Mouse (Mus musculus): ENCODE measurements around the gene Csrnp1. TPM values are rescaled to one million over a fixed set of nuclear protein-coding genes. Genes with fewer than 3 reads are reported as not detected.
A peak's percentile ranks its signal among the peaks of the same experiment; 100 is the strongest.

The Csrnp1 gene
- polyA plus RNA-seq, 2 experiments = 0.38 to 2.2 TPM

- Histone ChIP-seq H3K36me3 (replicated peaks; ENCODE audit: control insufficient read depth, insufficient read depth, low read depth) (no peaks in the 10 kb centered on the region), H3K27ac (no peak overlapping the region), H3K9me3 (ENCODE audit: control insufficient read depth, low read length) (no peaks in the 10 kb centered on the region), H3K4me3 (ENCODE audit: insufficient read depth in 1 of 2, low read depth in 2 of 2, low read length in 2 of 2) (no peak overlapping the region), H3K4me1 (replicated peaks; ENCODE audit: control insufficient read depth in 2 of 2, insufficient read depth in 2 of 2, low read length in 1 of 2) (peaks cover 0 to 3% of the 10 kb centered on the region in 2 experiments; a peak in 2 of 4 replicates), H3K4me2 (ENCODE audit: low read depth) (no peak overlapping the region), H3K27me3 (ENCODE audit: control insufficient read depth, insufficient read depth, low read length) (no peaks in the 10 kb centered on the region), H3K9ac (replicated peaks) (no peak overlapping the region)
- 63% methylated on average over 5 of the region's 5 CpGs for WGBS (ENCODE audit: insufficient replicate concordance)
- ATAC-seq (ENCODE audit: insufficient read depth) (no peak), DNase-seq (ENCODE audit: low read depth in 3 of 3, low spot score in 3 of 3) (no peak)
- TF ChIP-seq CTCF (IDR thresholded peaks at IDR 0.05; ENCODE audit: low read depth) = no peak
- TF ChIP-seq EP300 (IDR thresholded peaks at IDR 0.05; ENCODE audit: low read depth) = no peak
These were observed 40.2 kb upstream of the Csrnp1 start for GRCm38 (mm10) chr9:120024625-120025024.

GRCm38 (mm10) chr9:120024171-120024570 is 39.7 kb upstream of the Csrnp1 start:
- Histone ChIP-seq H3K27me3 (ENCODE audit: control insufficient read depth, insufficient read depth, low read length) (no peaks in the 10 kb centered on the region), H3K4me1 (replicated peaks; ENCODE audit: control insufficient read depth in 2 of 2, insufficient read depth in 2 of 2, low read length in 1 of 2) (peaks cover 0 to 3% of the 10 kb centered on the region in 2 experiments; a peak in 2 of 4 replicates), H3K9ac (replicated peaks) (no peak overlapping the region), H3K36me3 (replicated peaks; ENCODE audit: control insufficient read depth, insufficient read depth, low read depth) (no peaks in the 10 kb centered on the region), H3K27ac (no peak overlapping the region), H3K4me3 (ENCODE audit: insufficient read depth in 1 of 2, low read depth in 2 of 2, low read length in 2 of 2) (no peak overlapping the region), H3K4me2 (ENCODE audit: low read depth) (no peak overlapping the region), H3K9me3 (ENCODE audit: control insufficient read depth, low read length) (no peaks in the 10 kb centered on the region)
- no peak for ATAC-seq (ENCODE audit: insufficient read depth)
- no peak for DNase-seq (ENCODE audit: low read depth in 3 of 3, low spot score in 3 of 3)
- no peak for TF ChIP-seq CTCF (IDR thresholded peaks at IDR 0.05; ENCODE audit: low read depth)
- TF ChIP-seq EP300 (IDR thresholded peaks at IDR 0.05; ENCODE audit: low read depth) = no peak
- 64% methylated on average over 10 of the region's 10 CpGs for WGBS (ENCODE audit: insufficient replicate concordance)

GRCm38 (mm10) chr9:120023086-120023811 is 38.8 kb upstream of the Csrnp1 start, which contains the start of gene Xirp1:
Gene Xirp1 (minus strand): TSS chr9:120023598.
- Histone ChIP-seq H3K9me3 (ENCODE audit: control insufficient read depth, low read length) (no peaks in the 10 kb centered on the region), H3K36me3 (replicated peaks; ENCODE audit: control insufficient read depth, insufficient read depth, low read depth) (no peaks in the 10 kb centered on the region), H3K4me1 (replicated peaks; ENCODE audit: control insufficient read depth in 2 of 2, insufficient read depth in 2 of 2, low read length in 1 of 2) (peaks cover 0 to 3% of the 10 kb centered on the region in 2 experiments; a peak in 2 of 4 replicates), H3K9ac (replicated peaks) (no peak within 1 kb of the TSS), H3K27ac (no peak within 1 kb of the TSS), H3K4me2 (ENCODE audit: low read depth) (no peak within 1 kb of the TSS), H3K27me3 (ENCODE audit: control insufficient read depth, insufficient read depth, low read length) (no peaks in the 10 kb centered on the region), H3K4me3 (ENCODE audit: insufficient read depth in 1 of 2, low read depth in 2 of 2, low read length in 2 of 2) (no peak within 1 kb of the TSS)
- ATAC-seq (ENCODE audit: insufficient read depth) (no peak), DNase-seq (ENCODE audit: low read depth in 3 of 3, low spot score in 3 of 3) (no peak)
- TF ChIP-seq EP300 (IDR thresholded peaks at IDR 0.05; ENCODE audit: low read depth) = no peak
- no peak for TF ChIP-seq CTCF (IDR thresholded peaks at IDR 0.05; ENCODE audit: low read depth)
- WGBS (ENCODE audit: insufficient replicate concordance) = 67% methylated on average over 18 of the region's 18 CpGs

- H3K9me3 ChIP-seq (ENCODE audit: control insufficient read depth, low read length) = no peaks in the 10 kb centered on the region
- H3K4me3 ChIP-seq (ENCODE audit: insufficient read depth in 1 of 2, low read depth in 2 of 2, low read length in 2 of 2) = no peak overlapping the region
- 57% methylated on average over 5 of the region's 5 CpGs for WGBS (ENCODE audit: insufficient replicate concordance)
- no peak overlapping the region for H3K27ac ChIP-seq
- no peak overlapping the region for H3K4me2 ChIP-seq (ENCODE audit: low read depth)
- no peaks in the 10 kb centered on the region for H3K36me3 ChIP-seq (replicated peaks; ENCODE audit: control insufficient read depth, insufficient read depth, low read depth)
- ATAC-seq (ENCODE audit: insufficient read depth) (no peak), DNase-seq (ENCODE audit: low read depth in 3 of 3, low spot score in 3 of 3) (no peak)
- H3K27me3 ChIP-seq (ENCODE audit: control insufficient read depth, insufficient read depth, low read length) = no peaks in the 10 kb centered on the region
- TF ChIP-seq CTCF (IDR thresholded peaks at IDR 0.05; ENCODE audit: low read depth) (no peak), EP300 (IDR thresholded peaks at IDR 0.05; ENCODE audit: low read depth) (no peak)
- H3K4me1 ChIP-seq (replicated peaks; ENCODE audit: control insufficient read depth in 2 of 2, insufficient read depth in 2 of 2, low read length in 1 of 2) = no peaks in the 10 kb centered on the region
- H3K9ac ChIP-seq (replicated peaks) = no peak overlapping the region
These were observed 36.7 kb upstream of the Csrnp1 start for GRCm38 (mm10) chr9:120021164-120021563.

GRCm38 (mm10) chr9:120020285-120020890 is 35.9 kb upstream of the Csrnp1 start:
- peak in 2 of 3 experiments; percentile 17 to 41 for DNase-seq (ENCODE audit: low read depth in 3 of 3, low spot score in 3 of 3)
- ATAC-seq (ENCODE audit: insufficient read depth) = no peak
- TF ChIP-seq EP300 (IDR thresholded peaks at IDR 0.05; ENCODE audit: low read depth) = no peak
- peak; percentile 78 for TF ChIP-seq CTCF (IDR thresholded peaks at IDR 0.05; ENCODE audit: low read depth)
- Histone ChIP-seq H3K36me3 (replicated peaks; ENCODE audit: control insufficient read depth, insufficient read depth, low read depth) (no peaks in the 10 kb centered on the region), H3K9ac (replicated peaks) (no peak overlapping the region), H3K4me2 (ENCODE audit: low read depth) (no peak overlapping the region), H3K9me3 (ENCODE audit: control insufficient read depth, low read length) (no peaks in the 10 kb centered on the region), H3K4me3 (ENCODE audit: insufficient read depth in 1 of 2, low read depth in 2 of 2, low read length in 2 of 2) (no peak overlapping the region), H3K4me1 (replicated peaks; ENCODE audit: control insufficient read depth in 2 of 2, insufficient read depth in 2 of 2, low read length in 1 of 2) (no peaks in the 10 kb centered on the region), H3K27me3 (ENCODE audit: control insufficient read depth, insufficient read depth, low read length) (no peaks in the 10 kb centered on the region), H3K27ac (no peak overlapping the region)
- WGBS (ENCODE audit: insufficient replicate concordance) = 28% methylated on average over 7 of the region's 7 CpGs

Data from liver, embryonic 14.5 days (tissue).